Mouse (Mus musculus) embryo, embryonic 10 days (tissue): ENCODE data around the gene Vasn.
"Not testable (repeated sequence)": the region's sequence is repeated elsewhere in the genome, so short reads cannot be mapped to it uniquely, and the experiment has no call there.

Experiments used
- DNase-seq: peaks from one replicate; pipeline ENCODE4 v3.0.0-alpha.2; 2015; ENCODE audit warnings: low spot score

Vasn gene

GRCm38 (mm10) chr16:4674091-4674490 lies 34.4 kb downstream of the Vasn start:
- DNase-seq = no peak

GRCm38 (mm10) chr16:4676836-4677235 lies 37.1 kb downstream of the Vasn start:
- no peak for DNase-seq

- no peak for DNase-seq
Observed at GRCm38 (mm10) chr16:4678080-4678479, 38.3 kb downstream of the Vasn start.

- DNase-seq = peak; percentile 99
Observed at GRCm38 (mm10) chr16:4679121-4680018, 39.6 kb downstream of the Vasn start, which contains the start of gene Coro7. TSS of gene Coro7 (minus strand) at chr16:4679777.

GRCm38 (mm10) chr16:4680922-4681455 lies 41.2 kb downstream of the Vasn start:
- not testable (repeated sequence) for DNase-seq

- DNase-seq = no peak
Observed at GRCm38 (mm10) chr16:4682628-4683179, 43.0 kb downstream of the Vasn start.

- DNase-seq = no peak
Observed at GRCm38 (mm10) chr16:4683193-4683580, 43.4 kb downstream of the Vasn start.

- peak; percentile 98 for DNase-seq
Observed at GRCm38 (mm10) chr16:4683581-4684456, 44.1 kb downstream of the Vasn start.

- no peak for DNase-seq
Observed at GRCm38 (mm10) chr16:4684457-4684791, 44.7 kb downstream of the Vasn start.

GRCm38 (mm10) chr16:4689371-4689770 lies 49.6 kb downstream of the Vasn start:
- DNase-seq = not testable (repeated sequence)
